Mouse (Mus musculus) hindbrain, embryonic 11.5 days (tissue): ENCODE results near the gene Dppa3. TPM values are rescaled to one million over a fixed set of nuclear protein-coding genes. Genes with fewer than 3 reads are reported as not detected.
"Not testable (repeated sequence)": the region's sequence is repeated elsewhere in the genome, so short reads cannot be mapped to it uniquely, and the experiment has no call there.

Experiments
- ATAC-seq: fragments of 200-750 bp; cut with Nextera tagmentation; 2 replicates; pipeline ENCODE4 v1.8.0; 2017; ENCODE audit warnings: mild to moderate bottlenecking, moderate TSS enrichment, moderate library complexity; ENCODE audit not compliant: low FRiP score
- DNase-seq: peaks from one replicate; pipeline ENCODE4 v3.0.0-alpha.2; 2015; ENCODE audit warnings: low spot score
- H3K27ac ChIP-seq: fragments of 300-500 bp; sonication (generic); 2 replicates; pipeline ENCODE4 v1.5.1; 2014; ENCODE audit warnings: mild to moderate bottlenecking, low read depth, low read length
- H3K27me3 ChIP-seq: fragments of 300-500 bp; sonication (generic); 2 replicates; pipeline ENCODE4 v1.6.1; 2014; ENCODE audit warnings: mild to moderate bottlenecking, low read length, moderate library complexity, mixed read lengths; ENCODE audit not compliant: control insufficient read depth, insufficient read depth
- H3K36me3 ChIP-seq: fragments of 300-500 bp; sonication (generic); 2 replicates; pipeline ENCODE4 v1.6.1; 2014; ENCODE audit warnings: mild to moderate bottlenecking, low read length, moderate library complexity, mixed read lengths; ENCODE audit not compliant: control insufficient read depth, insufficient read depth
- H3K4me1 ChIP-seq: fragments of 300-500 bp; sonication (generic); replicated peaks from 2 replicates; pipeline ENCODE4 v1.6.1; 2014; ENCODE audit warnings: low read length, mixed read lengths; ENCODE audit not compliant: control insufficient read depth, insufficient read depth
- H3K4me2 ChIP-seq: fragments of 300-500 bp; sonication (generic); replicated peaks from 2 replicates; pipeline ENCODE4 v1.6.1; 2014; ENCODE audit warnings: mild to moderate bottlenecking, low read depth, low read length
- H3K4me3 ChIP-seq: fragments of 300-500 bp; sonication (generic); 2 replicates; pipeline ENCODE4 v1.5.1; 2014; ENCODE audit warnings: low read depth, low read length
- H3K9ac ChIP-seq: fragments of 300-500 bp; sonication (generic); 2 replicates; pipeline ENCODE4 v1.6.1; 2014; ENCODE audit warnings: low read depth, low read length
- H3K9me3 ChIP-seq: fragments of 300-500 bp; sonication (generic); 2 replicates; pipeline ENCODE4 v1.6.1; 2016; ENCODE audit warnings: low read length; ENCODE audit not compliant: control insufficient read depth
- WGBS: fragments of 180-500 bp; shearing (Covaris S2); extraction: QIAGEN DNeasy Blood & Tissue Kit; methylation state at CpG from one replicate; pipeline ENCODE4 v1.1.7; 2014; 5-methylcytosine and 5-hydroxymethylcytosine counted together
- polyA plus RNA-seq: library from polyadenylated mRNA; unstranded; fragments of >200 nt; fragmentation: Nextera tagmentation; extraction: Ambion mirVana; gene quantifications from 2 replicates; pipeline ENCODE4 v1.2.1, GENCODE M21; 2014

Gene Dppa3
- polyA plus RNA-seq, 1 experiment from 2014 or later: not detected

GRCm38 (mm10) chr6:122625156-122625555 lies 1.1 kb upstream of the Dppa3 start:
- no peak overlapping the region for H3K4me3 ChIP-seq
- H3K9ac ChIP-seq: no peak overlapping the region
- H3K27ac ChIP-seq: no peak overlapping the region
- H3K4me1 ChIP-seq: no peaks in the 10 kb centered on the region
- no peak overlapping the region for H3K4me2 ChIP-seq
- DNase-seq (no peak), ATAC-seq (no peak)
- no peaks in the 10 kb centered on the region for H3K9me3 ChIP-seq
- WGBS: 86% methylated on average over 4 of the region's 4 CpGs
- H3K27me3 ChIP-seq: no peaks in the 10 kb centered on the region; the same call in 1 of the 2 replicates
- no peaks in the 10 kb centered on the region for H3K36me3 ChIP-seq

DNA sequence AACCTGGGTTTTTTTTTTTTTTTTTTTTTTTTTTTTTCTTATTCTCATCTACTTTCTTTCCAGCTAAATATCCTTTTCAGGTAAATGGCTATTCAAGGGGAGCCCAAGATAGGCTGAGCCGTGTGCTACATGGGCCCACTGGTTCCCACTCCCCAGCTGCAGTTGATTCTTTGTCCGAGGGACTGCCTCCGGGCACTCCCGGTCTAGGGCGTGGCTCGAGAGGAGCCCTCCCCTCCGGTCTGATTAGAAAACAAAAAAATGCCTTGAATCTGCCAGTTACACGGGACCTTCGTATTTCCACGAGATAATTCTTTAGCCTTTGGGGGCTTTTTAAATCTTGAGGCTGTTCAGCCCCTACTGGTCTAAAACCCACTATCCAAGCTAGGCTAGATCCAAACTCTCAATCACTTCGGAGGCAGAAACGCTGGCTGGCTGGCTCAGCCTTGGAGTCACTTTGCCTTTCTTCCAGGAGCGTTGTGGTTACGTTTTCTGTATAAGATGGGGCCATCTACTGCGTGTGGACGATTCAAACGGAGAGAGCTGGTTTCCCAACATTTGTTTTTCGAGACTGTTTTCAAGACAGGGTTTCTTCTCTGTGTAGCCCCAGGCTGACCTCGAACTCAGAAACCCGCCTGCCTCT lies 1.4 kb downstream of the Dppa3 start:
- Histone ChIP-seq H3K36me3 (no peaks in the 10 kb centered on the region), H3K9ac (no peak overlapping the region), H3K4me1 (no peaks in the 10 kb centered on the region), H3K27ac (no peak overlapping the region), H3K4me3 (no peak overlapping the region), H3K27me3 (no peaks in the 10 kb centered on the region; the same call in 1 of the 2 replicates), H3K4me2 (no peak overlapping the region; the same call in 1 of the 2 replicates), H3K9me3 (no peaks in the 10 kb centered on the region)
- DNase-seq (no peak), ATAC-seq (no peak)
- 39% methylated on average over 20 of the region's 20 CpGs for WGBS

- ATAC-seq (no peak), DNase-seq (peak; percentile 9)
- 53% methylated on average over 9 of the region's 9 CpGs for WGBS
These were observed 7.2 kb downstream of the Dppa3 start for GRCm38 (mm10) chr6:122633411-122633810.

DNA sequence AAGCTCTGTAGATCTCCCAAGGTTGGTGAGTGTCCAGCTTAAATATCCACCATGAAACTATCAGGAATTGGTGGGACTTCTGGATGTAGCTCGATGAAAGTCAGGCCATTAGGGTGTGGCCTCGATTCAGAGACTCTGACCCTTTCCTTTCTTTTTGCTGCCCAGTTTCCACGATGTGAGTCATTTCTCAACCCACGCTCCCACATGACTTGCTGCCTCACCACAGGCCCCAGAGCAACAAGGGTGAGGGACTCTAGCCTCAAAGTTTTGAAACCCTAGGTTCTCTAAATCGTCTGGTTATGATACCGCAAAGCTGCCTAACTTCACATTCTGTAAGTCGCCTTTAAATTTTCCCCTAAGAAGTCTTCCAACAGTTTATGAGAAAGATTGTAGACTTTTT lies 9.1 kb downstream of the Dppa3 start:
- 91% methylated on average over 7 of the region's 7 CpGs for WGBS
- no peak overlapping the region for H3K4me2 ChIP-seq
- no peaks in the 10 kb centered on the region for H3K4me1 ChIP-seq
- no peaks in the 10 kb centered on the region for H3K27me3 ChIP-seq
- H3K27ac ChIP-seq: no peak overlapping the region
- H3K36me3 ChIP-seq: no peaks in the 10 kb centered on the region
- no peak for DNase-seq
- no peak for ATAC-seq
- H3K9me3 ChIP-seq: no peaks in the 10 kb centered on the region
- H3K9ac ChIP-seq: no peak overlapping the region
- H3K4me3 ChIP-seq: no peak overlapping the region

More at GRCm38 (mm10) chr6:122633411-122633810, 7.2 kb downstream of the Dppa3 start:
- H3K36me3 ChIP-seq: no peaks in the 10 kb centered on the region
- H3K27me3 ChIP-seq: no peaks in the 10 kb centered on the region
- no peak overlapping the region for H3K9ac ChIP-seq
- H3K4me1 ChIP-seq: no peaks in the 10 kb centered on the region
- no peak overlapping the region for H3K27ac ChIP-seq
- no peak overlapping the region for H3K4me3 ChIP-seq
- no peaks in the 10 kb centered on the region for H3K9me3 ChIP-seq
- H3K4me2 ChIP-seq: no peak overlapping the region

- Histone ChIP-seq H3K27me3 (no peaks in the 10 kb centered on the region), H3K36me3 (no peaks in the 10 kb centered on the region), H3K9me3 (no peaks in the 10 kb centered on the region), H3K27ac (no peak overlapping the region), H3K4me1 (no peaks in the 10 kb centered on the region), H3K4me2 (no peak overlapping the region), H3K4me3 (no peak overlapping the region), H3K9ac (no peak overlapping the region)
- DNase-seq: no peak
- 74% methylated on average over 3 of the region's 3 CpGs for WGBS
- no peak for ATAC-seq
These were observed 10.5 kb downstream of the Dppa3 start for GRCm38 (mm10) chr6:122636666-122637065.

DNA sequence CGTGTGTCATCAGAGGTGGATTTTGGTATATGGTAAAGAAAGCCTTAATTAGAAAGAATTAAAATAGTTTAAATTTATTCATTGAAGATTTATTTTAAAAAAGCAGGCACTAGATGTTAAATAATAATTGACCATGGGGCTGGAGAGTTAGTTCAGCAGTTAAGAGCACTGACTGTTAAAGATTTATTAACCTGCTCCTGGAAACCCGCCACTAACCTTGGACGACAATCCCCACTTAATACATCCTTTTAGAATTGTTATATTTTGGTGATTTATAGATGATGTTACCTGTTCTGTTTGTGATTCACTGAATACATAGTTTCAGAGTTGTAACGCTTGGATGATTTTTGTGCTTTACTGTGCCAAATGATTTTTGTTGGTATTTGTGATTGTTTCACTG lies 11.4 kb downstream of the Dppa3 start:
- not testable (repeated sequence) for ATAC-seq, H3K9ac ChIP-seq, H3K27ac ChIP-seq, H3K27me3 ChIP-seq, H3K4me1 ChIP-seq, DNase-seq, H3K4me3 ChIP-seq, H3K4me2 ChIP-seq, H3K9me3 ChIP-seq, H3K36me3 ChIP-seq
- 93% methylated on average over 4 of the region's 4 CpGs for WGBS

DNA sequence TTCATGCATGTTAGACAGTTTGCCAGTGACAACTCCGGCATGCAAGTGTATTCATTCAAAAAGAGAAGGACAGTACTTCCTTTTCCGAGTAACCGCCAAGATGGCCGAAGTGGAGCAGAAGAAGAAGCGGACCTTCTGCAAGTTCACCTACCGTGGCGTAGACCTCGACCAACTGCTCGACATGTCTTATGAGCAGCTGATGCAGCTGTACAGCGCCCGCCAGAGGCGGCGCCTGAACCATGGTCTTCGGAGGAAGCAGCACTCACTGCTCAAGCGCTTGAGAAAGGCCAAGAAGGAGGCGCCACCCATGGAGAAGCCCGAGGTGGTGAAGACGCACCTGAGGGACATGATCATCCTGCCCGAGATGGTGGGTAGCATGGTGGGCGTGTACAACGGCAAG lies 18.0 kb downstream of the Dppa3 start:
- H3K4me2 ChIP-seq, DNase-seq, H3K36me3 ChIP-seq, H3K4me3 ChIP-seq, H3K9me3 ChIP-seq, H3K9ac ChIP-seq, H3K4me1 ChIP-seq, ATAC-seq, H3K27ac ChIP-seq, H3K27me3 ChIP-seq: not testable (repeated sequence)
- 93% methylated on average over 19 of the region's 21 CpGs for WGBS

GRCm38 (mm10) chr6:122649903-122650302 lies 23.7 kb downstream of the Dppa3 start:
- Histone ChIP-seq H3K9me3 (no peaks in the 10 kb centered on the region), H3K27ac (no peak overlapping the region), H3K4me3 (no peak overlapping the region), H3K9ac (no peak overlapping the region), H3K4me1 (no peaks in the 10 kb centered on the region), H3K36me3 (no peaks in the 10 kb centered on the region), H3K27me3 (no peaks in the 10 kb centered on the region), H3K4me2 (no peak overlapping the region)
- ATAC-seq (no peak), DNase-seq (no peak)
- WGBS: 81% methylated on average over 3 of the region's 3 CpGs

DNA sequence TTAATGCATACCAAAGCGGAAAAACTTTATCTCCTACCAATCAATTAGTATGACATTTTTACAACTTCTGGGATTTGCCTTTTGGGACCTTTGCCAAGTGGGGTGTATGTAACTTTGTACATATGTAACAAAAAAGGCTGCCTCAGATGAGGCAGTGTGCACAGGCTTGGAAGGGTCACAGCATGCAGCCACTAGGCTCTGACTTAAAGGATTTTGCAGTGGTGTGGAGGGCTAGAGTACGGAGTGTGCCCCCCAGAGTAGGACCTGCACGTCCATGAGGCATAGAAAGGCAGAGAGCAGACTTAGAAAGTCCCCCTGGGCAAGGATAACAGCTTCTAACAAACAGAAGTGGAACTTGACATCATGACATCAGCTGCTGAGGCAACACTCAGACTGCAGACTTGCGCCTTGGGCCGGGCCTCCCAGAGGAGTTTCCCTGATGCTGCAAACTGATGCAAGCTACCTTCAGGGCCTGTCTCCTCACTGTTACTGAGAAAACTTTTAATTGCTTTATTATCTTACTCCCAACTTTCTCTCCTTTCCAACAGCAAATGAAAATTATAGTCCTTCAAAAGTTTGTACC lies 24.3 kb downstream of the Dppa3 start:
- ATAC-seq (no peak), DNase-seq (no peak)
- Histone ChIP-seq H3K4me2 (no peak overlapping the region), H3K9me3 (no peaks in the 10 kb centered on the region), H3K9ac (no peak overlapping the region), H3K27ac (no peak overlapping the region), H3K4me1 (no peaks in the 10 kb centered on the region), H3K36me3 (no peaks in the 10 kb centered on the region), H3K27me3 (no peaks in the 10 kb centered on the region), H3K4me3 (no peak overlapping the region)
- WGBS: 79% methylated on average over 5 of the region's 5 CpGs
